Mouse (Mus musculus) myocyte (in vitro differentiated cells): ENCODE data around the gene Rbpjl. TPM values are rescaled to one million over a fixed set of nuclear protein-coding genes. Genes with fewer than 3 reads are reported as not detected.

Experiments
- H3K27me3 ChIP-seq: one replicate; pipeline ENCODE4 v1.6.1; 2011; ENCODE audit not compliant: control insufficient read depth, insufficient read depth, insufficient read length
- H3K36me3 ChIP-seq: one replicate; pipeline ENCODE4 v1.6.1; 2011; ENCODE audit not compliant: control insufficient read depth, insufficient read depth
- H3K4me2 ChIP-seq: one replicate; pipeline ENCODE4 v1.6.1; 2011; ENCODE audit warnings: low read depth, control low read depth
- H3K4me3 ChIP-seq: one replicate; pipeline ENCODE4 v1.5.1; 2011; ENCODE audit warnings: mild to moderate bottlenecking, control low read depth, moderate library complexity
- H3K79me2 ChIP-seq: one replicate; pipeline ENCODE4 v1.6.1; 2011; ENCODE audit not compliant: control insufficient read depth, insufficient read depth
- H3ac ChIP-seq: one replicate; pipeline ENCODE4 v1.6.1; 2011; ENCODE audit not compliant: control insufficient read depth, insufficient read length
- CEBPB ChIP-seq: IDR thresholded peaks from 2 replicates; pipeline ENCODE4 v1.6.1; 2011; ENCODE audit warnings: mild to moderate bottlenecking, moderate library complexity; ENCODE audit not compliant: poor library complexity, insufficient read depth, severe bottlenecking
- E2F4 ChIP-seq: IDR thresholded peaks from one replicate; pipeline ENCODE4 v1.6.1; 2011; ENCODE audit warnings: mild to moderate bottlenecking, control low read depth, moderate library complexity; ENCODE audit not compliant: insufficient read depth
- MAX ChIP-seq: IDR thresholded peaks from one replicate; pipeline ENCODE4 v1.6.1; 2011; ENCODE audit warnings: low read depth, mild to moderate bottlenecking, control low read depth
- MYOD1 ChIP-seq, 3 experiments: IDR thresholded peaks; one replicate each; pipeline ENCODE4 v1.6.1; 2011; ENCODE audit warnings: control low read depth in 2 of 3, low read depth in 2 of 3, mild to moderate bottlenecking in 2 of 3, moderate library complexity in 1 of 3; ENCODE audit not compliant: insufficient read length in 2 of 3, control insufficient read depth in 1 of 3
- MYOG ChIP-seq, 3 experiments: IDR thresholded peaks; one replicate each; pipeline ENCODE4 v1.6.1; 2011; ENCODE audit warnings: control low read depth in 2 of 3, low read depth in 2 of 3, mild to moderate bottlenecking in 2 of 3; ENCODE audit not compliant: insufficient read length in 2 of 3, control insufficient read depth in 1 of 3, insufficient read depth in 1 of 3
- POLR2A ChIP-seq: IDR thresholded peaks from one replicate; pipeline ENCODE4 v1.6.1; 2011; ENCODE audit warnings: low read depth, mild to moderate bottlenecking, control low read depth, moderate library complexity; ENCODE audit not compliant: insufficient read length
- POLR2AphosphoS2 ChIP-seq: IDR thresholded peaks from one replicate; pipeline ENCODE4 v1.6.1; 2011; ENCODE audit warnings: low read depth, control low read depth; ENCODE audit not compliant: insufficient read length
- REST ChIP-seq: IDR thresholded peaks from one replicate; pipeline ENCODE4 v1.6.1; 2011; ENCODE audit warnings: mild to moderate bottlenecking, control low read depth, moderate library complexity; ENCODE audit not compliant: insufficient read depth, insufficient read length
- SRF ChIP-seq: IDR thresholded peaks from one replicate; pipeline ENCODE4 v1.6.1; 2011; ENCODE audit warnings: low read depth; ENCODE audit not compliant: control insufficient read depth, insufficient read length
- TCF12 ChIP-seq: IDR thresholded peaks from one replicate; pipeline ENCODE4 v1.6.1; 2011; ENCODE audit warnings: mild to moderate bottlenecking, control low read depth; ENCODE audit not compliant: poor library complexity, insufficient read depth, severe bottlenecking
- TCF3 ChIP-seq: IDR thresholded peaks from one replicate; pipeline ENCODE4 v1.6.1; 2011; ENCODE audit warnings: low read depth, control low read depth; ENCODE audit not compliant: insufficient read length
- USF1 ChIP-seq: IDR thresholded peaks from one replicate; pipeline ENCODE4 v1.6.1; 2011; ENCODE audit warnings: low read depth, mild to moderate bottlenecking, control low read depth, moderate library complexity
- polyA plus RNA-seq: library from polyadenylated mRNA; unstranded; fragments of >200 nt; fragmentation: generic; extraction: Trizol; gene quantifications from one replicate; pipeline ENCODE4 v1.2.1, GENCODE M21; 2012; ENCODE audit warnings: missing spikeins

The Rbpjl gene
- polyA plus RNA-seq, 1 experiment, result 0.06 TPM

GRCm38 (mm10) chr2:164426952-164427351 lies 24.0 kb downstream of the Rbpjl start:
- H3K36me3 ChIP-seq, result peaks cover 52% of the 10 kb centered on the region
- no peak overlapping the region for H3K4me2 ChIP-seq
- no peak overlapping the region for H3ac ChIP-seq
- no peak overlapping the region for H3K4me3 ChIP-seq
- no peak for TF ChIP-seq MYOD1 (IDR thresholded peaks at IDR 0.05; ENCODE audit: control insufficient read depth in 1 of 3, insufficient read length in 2 of 3, low read depth in 2 of 3)
- TF ChIP-seq TCF12, result no peak
- no peak for TF ChIP-seq USF1
- TF ChIP-seq POLR2A, result no peak
- TF ChIP-seq MAX, result no peak
- TF ChIP-seq TCF3, result no peak
- TF ChIP-seq MYOG (IDR thresholded peaks at IDR 0.05; ENCODE audit: control insufficient read depth in 1 of 3, insufficient read depth in 1 of 3, insufficient read length in 2 of 3, low read depth in 2 of 3), result no peak
- TF ChIP-seq E2F4, result no peak
- TF ChIP-seq CEBPB, result no peak
- TF ChIP-seq REST, result no peak
- no peak for TF ChIP-seq SRF
- TF ChIP-seq POLR2AphosphoS2, result no peak
- H3K79me2 ChIP-seq, result peaks cover 12% of the 10 kb centered on the region
- no peaks in the 10 kb centered on the region for H3K27me3 ChIP-seq

GRCm38 (mm10) chr2:164428451-164428850 lies 25.5 kb downstream of the Rbpjl start:
- no peak overlapping the region for H3ac ChIP-seq
- peaks cover 50% of the 10 kb centered on the region for H3K36me3 ChIP-seq
- no peak for TF ChIP-seq TCF12
- no peak for TF ChIP-seq SRF
- peaks cover 14% of the 10 kb centered on the region for H3K79me2 ChIP-seq
- H3K27me3 ChIP-seq, result no peaks in the 10 kb centered on the region
- H3K4me3 ChIP-seq, result no peak overlapping the region
- H3K4me2 ChIP-seq, result no peak overlapping the region

DNA sequence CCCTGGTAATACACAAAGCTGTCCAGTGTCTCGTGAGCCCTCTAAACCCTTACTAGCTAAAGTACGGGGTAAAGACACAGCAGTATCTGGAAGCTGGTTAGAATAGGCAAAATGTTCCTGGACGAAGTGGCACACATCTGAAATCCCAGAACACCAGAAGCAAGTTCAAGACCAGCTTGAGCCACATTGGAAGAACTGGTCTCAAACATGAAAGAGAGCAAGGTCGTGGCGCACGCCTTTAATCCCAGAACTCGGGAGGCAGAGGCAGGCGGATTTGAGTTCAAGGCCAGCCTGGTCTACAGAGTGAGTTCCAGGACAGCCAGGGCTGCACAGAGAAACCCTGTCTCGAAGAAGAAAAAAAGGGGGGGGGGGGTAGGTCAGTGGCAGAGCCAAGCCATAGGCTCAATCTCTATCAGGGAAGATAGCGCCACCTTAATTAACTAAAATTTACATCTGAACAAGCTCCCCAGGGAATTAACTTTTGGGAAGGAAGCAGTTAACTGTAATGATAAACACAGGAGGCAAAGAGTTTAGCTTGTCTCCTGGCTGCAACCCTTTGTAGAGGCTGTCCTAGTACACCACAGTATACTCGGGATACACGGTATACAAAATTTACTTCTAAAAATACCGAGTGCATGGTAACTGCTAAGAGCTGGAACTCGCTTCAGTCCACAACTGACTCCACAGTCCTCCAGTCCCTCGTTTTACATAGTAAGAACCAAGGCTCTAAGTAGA lies 27.1 kb downstream of the Rbpjl start:
- H3K4me2 ChIP-seq, result no peak overlapping the region
- no peak for TF ChIP-seq MYOD1 (IDR thresholded peaks at IDR 0.05; ENCODE audit: control insufficient read depth in 1 of 3, insufficient read length in 2 of 3, low read depth in 2 of 3)
- TF ChIP-seq USF1, result no peak
- no peak for TF ChIP-seq TCF12
- no peak for TF ChIP-seq REST
- TF ChIP-seq POLR2AphosphoS2, result no peak
- TF ChIP-seq TCF3, result no peak
- TF ChIP-seq E2F4, result no peak
- no peak for TF ChIP-seq SRF
- no peak for TF ChIP-seq MYOG (IDR thresholded peaks at IDR 0.05; ENCODE audit: control insufficient read depth in 1 of 3, insufficient read depth in 1 of 3, insufficient read length in 2 of 3, low read depth in 2 of 3)
- no peak for TF ChIP-seq MAX
- TF ChIP-seq CEBPB, result no peak
- H3K79me2 ChIP-seq, result peaks cover 30% of the 10 kb centered on the region
- H3K4me3 ChIP-seq, result no peak overlapping the region
- peaks cover 38% of the 10 kb centered on the region for H3K36me3 ChIP-seq
- H3K27me3 ChIP-seq, result no peaks in the 10 kb centered on the region
- no peak overlapping the region for H3ac ChIP-seq

- Histone ChIP-seq H3K36me3 (peaks cover 38% of the 10 kb centered on the region), H3K4me2 (no peak overlapping the region), H3K79me2 (peaks cover 36% of the 10 kb centered on the region), H3ac (no peak overlapping the region), H3K4me3 (no peak overlapping the region), H3K27me3 (no peaks in the 10 kb centered on the region)
- TF ChIP-seq MAX (no peak), MYOD1 (IDR thresholded peaks at IDR 0.05; ENCODE audit: control insufficient read depth in 1 of 3, insufficient read length in 2 of 3, low read depth in 2 of 3) (no peak), SRF (no peak), TCF12 (no peak), POLR2A (no peak), POLR2AphosphoS2 (no peak), USF1 (no peak), TCF3 (no peak)
Measured at GRCm38 (mm10) chr2:164430697-164431096, 27.8 kb downstream of the Rbpjl start.

GRCm38 (mm10) chr2:164431676-164432465 lies 28.9 kb downstream of the Rbpjl start:
- Histone ChIP-seq H3K4me2 (peak overlapping the region; percentile 84), H3ac (no peak overlapping the region), H3K27me3 (no peaks in the 10 kb centered on the region), H3K36me3 (peaks cover 29% of the 10 kb centered on the region), H3K79me2 (peaks cover 48% of the 10 kb centered on the region), H3K4me3 (peak overlapping the region; percentile 2)
- TF ChIP-seq E2F4 (no peak), TCF12 (no peak), REST (no peak), MAX (no peak), TCF3 (peak; percentile 11), POLR2AphosphoS2 (no peak), USF1 (no peak), CEBPB (no peak), POLR2A (peak; percentile 29), MYOG (IDR thresholded peaks at IDR 0.05; ENCODE audit: control insufficient read depth in 1 of 3, insufficient read depth in 1 of 3, insufficient read length in 2 of 3, low read depth in 2 of 3) (peak in 1 of 3 experiments; percentile 56), MYOD1 (IDR thresholded peaks at IDR 0.05; ENCODE audit: control insufficient read depth in 1 of 3, insufficient read length in 2 of 3, low read depth in 2 of 3) (peak in 2 of 3 experiments; percentile 34 to 58), SRF (no peak)
